In genomic region chr10:60003213-60003752, GRCm38 (mm10) we compare ENCODE assay signal across 7 mouse cellular contexts. TPM values are rescaled to one million over a fixed set of nuclear protein-coding genes. Genes with fewer than 3 reads are reported as not detected.
A peak's percentile ranks its signal among the peaks of the same experiment; 100 is the strongest.
DNase-seq lines count a peak whose midpoint lies in the region; ATAC-seq and TF ChIP-seq lines count a peak whose summit lies in the region.

No protein-coding gene starts in this region.

- no peak for DNase-seq in CH12.LX (ENCODE audit: extremely low read depth)
- no peak for DNase-seq in liver, embryonic 14.5 days (ENCODE audit: low read depth in 3 of 3, low spot score in 3 of 3)
- DNase-seq in right cerebral cortex, postnatal 14 days = no peak
- no peak for DNase-seq in right cerebral cortex, adult 2 months (ENCODE audit: low spot score in 2 of 2)
- no peak for DNase-seq in cerebellum, adult 9-11 months

- peak overlapping the region; percentile 72 for H3K4me2 ChIP-seq in CH12.LX (ENCODE audit: insufficient read depth, low read depth, poor library complexity, severe bottlenecking)
- peak overlapping the region; percentile 73 for H3K4me2 ChIP-seq in forebrain, embryonic 12.5 days
- H3K4me2 ChIP-seq in liver, embryonic 14.5 days (ENCODE audit: low read depth) = peak overlapping the region; percentile 82

- no peak for TF ChIP-seq CTCF in C2C12 (IDR thresholded peaks at IDR 0.05; ENCODE audit: control insufficient read depth, insufficient read depth, insufficient read length)
- no peak for TF ChIP-seq CTCF in CH12.LX (conservative IDR thresholded peaks at IDR 0.05 in 1 of 2, IDR thresholded peaks at IDR 0.05 in 1 of 2; ENCODE audit: low read depth in 2 of 2, low read length in 2 of 2)
- peak; percentile 42 for TF ChIP-seq CTCF in liver, embryonic 14.5 days (IDR thresholded peaks at IDR 0.05; ENCODE audit: low read depth)

- peaks cover 17% of the 10 kb centered on the region for H3K79me3 ChIP-seq in C2C12 (ENCODE audit: low read depth)

- no peaks in the 10 kb centered on the region for H3K27me3 ChIP-seq in C2C12 (ENCODE audit: control insufficient read depth, insufficient read depth, insufficient read length)
- no peaks in the 10 kb centered on the region for H3K27me3 ChIP-seq in CH12.LX (replicated peaks)
- no peaks in the 10 kb centered on the region for H3K27me3 ChIP-seq in forebrain, embryonic 12.5 days
- H3K27me3 ChIP-seq in liver, embryonic 14.5 days (ENCODE audit: control insufficient read depth, insufficient read depth, low read length) = no peaks in the 10 kb centered on the region

- H3K79me2 ChIP-seq in C2C12 (ENCODE audit: control insufficient read depth, insufficient read depth) (peaks cover 34% of the 10 kb centered on the region), CH12.LX (replicated peaks; ENCODE audit: control insufficient read depth, extremely low read depth, insufficient read depth, poor library complexity, severe bottlenecking) (peaks cover 24% of the 10 kb centered on the region)

- dilution Hi-C loops in CH12.LX (cut with MboI; ENCODE audit: extremely low pct_ligation_motif_present, extremely low pct_unique_long_range_greater_than_20kb, low sequenced_read_pairs) = no loop called here

- peak overlapping the region; percentile 90 for H3K9ac ChIP-seq in CH12.LX (ENCODE audit: insufficient read depth, low read depth)
- peak overlapping the region; percentile 68 for H3K9ac ChIP-seq in forebrain, embryonic 12.5 days
- peak overlapping the region; percentile 61 for H3K9ac ChIP-seq in liver, embryonic 14.5 days (replicated peaks)

- peaks cover 14 to 39% of the 10 kb centered on the region in 2 experiments; a peak in 3 of 4 replicates for H3K4me1 ChIP-seq in CH12.LX (ENCODE audit: control insufficient read depth in 1 of 2, insufficient read depth in 2 of 2)
- peaks cover 21% of the 10 kb centered on the region for H3K4me1 ChIP-seq in forebrain, embryonic 12.5 days
- H3K4me1 ChIP-seq in liver, embryonic 14.5 days (replicated peaks; ENCODE audit: control insufficient read depth in 2 of 2, insufficient read depth in 2 of 2, low read length in 1 of 2) = peaks cover 14 to 15% of the 10 kb centered on the region in 2 experiments

- in situ Hi-C loops in CH12.LX (cut with MboI; ENCODE audit: low pct_ligation_motif_present, low pct_unique_long_range_greater_than_20kb, low sequenced_read_pairs) = loop anchor here (10.0 kb wide), 1 partner anchor 232 kb away; no protein-coding TSS in a partner anchor

- H3K9me3 ChIP-seq in CH12.LX (replicated peaks; ENCODE audit: low read length) = no peaks in the 10 kb centered on the region
- H3K9me3 ChIP-seq in forebrain, embryonic 12.5 days = no peaks in the 10 kb centered on the region
- no peaks in the 10 kb centered on the region for H3K9me3 ChIP-seq in liver, embryonic 14.5 days (ENCODE audit: control insufficient read depth, low read length)

- no peak; the same call in 1 of the 2 replicates for TF ChIP-seq EP300 in CH12.LX (IDR thresholded peaks at IDR 0.05; ENCODE audit: low read length)
- no peak for TF ChIP-seq EP300 in liver, embryonic 14.5 days (IDR thresholded peaks at IDR 0.05; ENCODE audit: low read depth)

- ATAC-seq in forebrain, embryonic 12.5 days (ENCODE audit: low FRiP score) = no peak; the same call in 1 of the 2 replicates
- ATAC-seq in liver, embryonic 14.5 days (ENCODE audit: insufficient read depth) = 0 out of 2 replicates have a peak, but pooled peaks have one; percentile 0

- H3K4me3 ChIP-seq in C2C12 (ENCODE audit: insufficient read depth, poor library complexity, severe bottlenecking) (peak overlapping the region; percentile 79), CH12.LX (replicated peaks in 1 of 3; ENCODE audit: low read depth in 2 of 3, low read length in 2 of 3, poor library complexity in 1 of 3) (peak overlapping the region; percentile 54 to 82 (median 74))
- peak overlapping the region; percentile 61 for H3K4me3 ChIP-seq in forebrain, embryonic 12.5 days (replicated peaks)
- H3K4me3 ChIP-seq in liver, embryonic 14.5 days (ENCODE audit: insufficient read depth in 1 of 2, low read depth in 2 of 2, low read length in 2 of 2) = peak overlapping the region; percentile 67 to 90

- WGBS in forebrain, embryonic 12.5 days = under 1% methylated on average over 21 of the region's 21 CpGs
- 1% methylated on average over 21 of the region's 21 CpGs for WGBS in liver, embryonic 14.5 days (ENCODE audit: insufficient replicate concordance)

- peak; percentile 71 for TF ChIP-seq POLR2A in CH12.LX (IDR thresholded peaks at IDR 0.05; ENCODE audit: low read depth, low read length)

- H3K36me3 ChIP-seq in C2C12 (ENCODE audit: control insufficient read depth, insufficient read depth) (peaks cover 12% of the 10 kb centered on the region), CH12.LX (replicated peaks in 1 of 2; ENCODE audit: control insufficient read depth in 1 of 2, insufficient read depth in 1 of 2, low read length in 1 of 2) (peaks cover 11 to 31% of the 10 kb centered on the region in 2 experiments)
- H3K36me3 ChIP-seq in forebrain, embryonic 12.5 days (replicated peaks) = peaks cover 12% of the 10 kb centered on the region
- no peaks in the 10 kb centered on the region for H3K36me3 ChIP-seq in liver, embryonic 14.5 days (replicated peaks; ENCODE audit: control insufficient read depth, insufficient read depth, low read depth)

- H3ac ChIP-seq in C2C12 (ENCODE audit: control insufficient read depth, insufficient read length, low read depth) = peak overlapping the region; percentile 78

- no peak for TF ChIP-seq RAD21 in CH12.LX (IDR thresholded peaks at IDR 0.05; ENCODE audit: low read depth, low read length)

- peak overlapping the region; percentile 98 for H3K27ac ChIP-seq in CH12.LX (ENCODE audit: insufficient read depth, low read depth)
- peak overlapping the region; percentile 98 for H3K27ac ChIP-seq in forebrain, embryonic 12.5 days
- H3K27ac ChIP-seq in liver, embryonic 14.5 days = peak overlapping the region; percentile 90

TF ChIP-seq in C2C12, 6 proteins besides CTCF, POLR2A, EP300 and RAD21:
- TF ChIP-seq MAX (IDR thresholded peaks at IDR 0.05) = no peak
- no peak for TF ChIP-seq FOSL1 (IDR thresholded peaks at IDR 0.05; ENCODE audit: insufficient read depth, low read length, poor library complexity, severe bottlenecking)
- TF ChIP-seq MYOD1 (IDR thresholded peaks at IDR 0.05; ENCODE audit: control insufficient read depth, insufficient read length, low read depth) = no peak
- TF ChIP-seq USF1 (IDR thresholded peaks at IDR 0.05; ENCODE audit: low read depth) = no peak
- TF ChIP-seq CEBPB (IDR thresholded peaks at IDR 0.05; ENCODE audit: low read depth) = no peak
- no peak for TF ChIP-seq MYOG (IDR thresholded peaks at IDR 0.05; ENCODE audit: control insufficient read depth, extremely low read depth, insufficient read length)

TF ChIP-seq in CH12.LX, 34 proteins besides CTCF, POLR2A, EP300 and RAD21:
- TF ChIP-seq MEF2A (IDR thresholded peaks at IDR 0.05; ENCODE audit: borderline replicate concordance, low read depth, low read length) (peak; percentile 22; the same call in 1 of the 2 replicates), TBP (conservative IDR thresholded peaks at IDR 0.05; ENCODE audit: low read depth, low read length) (peak; percentile 85), SIN3A (IDR thresholded peaks at IDR 0.05; ENCODE audit: low read length) (peak; percentile 86), BHLHE40 (IDR thresholded peaks at IDR 0.05; ENCODE audit: low read depth, low read length) (peak; percentile 37; the same call in 1 of the 2 replicates), ZMIZ1 (IDR thresholded peaks at IDR 0.05; ENCODE audit: low read depth, low read length) (peak; percentile 59; the same call in 1 of the 2 replicates), MAX (IDR thresholded peaks at IDR 0.05; ENCODE audit: low read length) (peak; percentile 69), NELFE (IDR thresholded peaks at IDR 0.05; ENCODE audit: low read depth, low read length) (peak; percentile 78), E2F4 (IDR thresholded peaks at IDR 0.05; ENCODE audit: insufficient replicate concordance, low read depth, low read length) (no peak), MXI1 (IDR thresholded peaks at IDR 0.05; ENCODE audit: low read depth, low read length) (peak; percentile 70), CHD1 (IDR thresholded peaks at IDR 0.05; ENCODE audit: low read depth, low read length) (peak; percentile 89), USF2 (conservative IDR thresholded peaks at IDR 0.05; ENCODE audit: low read depth, low read length) (no peak), SMC3 (IDR thresholded peaks at IDR 0.05; ENCODE audit: low read depth, low read length) (no peak), ZC3H11A (IDR thresholded peaks at IDR 0.05; ENCODE audit: low read depth, low read length) (no peak), MAZ (IDR thresholded peaks at IDR 0.05; ENCODE audit: low read depth, low read length) (peak; percentile 63; the same call in 1 of the 2 replicates), MYC (IDR thresholded peaks at IDR 0.05; ENCODE audit: low read depth, low read length) (0 out of 2 replicates have a peak, but pooled peaks have one; percentile 36)
TF ChIP-seq in CH12.LX: peak in this region for 11.

RNA-seq across cellular contexts. Expression of gene Anapc16, which starts 0.3 kb away (rescaled TPM):
- polyA plus RNA-seq in C2C12 (2012; fragmentation: generic; extraction: Trizol) (104 TPM), CH12.LX (2012; ENCODE audit: insufficient read length, low read depth) (43.9 and 50.8 TPM in 2 replicates)
- total RNA-seq in CH12.LX (2012; rRNA removed) (66.4 and 67.6 TPM in 2 replicates), CH12.LX (2014; rRNA removed) (64.9 and 65.3 TPM in 2 replicates)
- 100 and 106 TPM in 2 replicates for polyA plus RNA-seq in forebrain, embryonic 12.5 days (2016; fragmentation: Nextera tagmentation; extraction: Ambion mirVana)
- polyA plus RNA-seq in liver, embryonic 14.5 days (2012; rRNA removed) = 26.6 and 29.9 TPM in 2 replicates
- 38.9 and 39.7 TPM in 2 replicates for polyA plus RNA-seq in liver, embryonic 14.5 days (2014; fragmentation: Nextera tagmentation; extraction: Ambion mirVana)

RNA-seq across cellular contexts. Expression of gene Ascc1, which starts 0.7 kb away (rescaled TPM):
- 24.1 TPM for polyA plus RNA-seq in C2C12 (2012; fragmentation: generic; extraction: Trizol)
- total RNA-seq in CH12.LX (2012; rRNA removed) = 18.1 and 25.4 TPM in 2 replicates
- total RNA-seq in CH12.LX (2014; rRNA removed) = 20.1 and 21.0 TPM in 2 replicates
- 25.5 and 30.7 TPM in 2 replicates for polyA plus RNA-seq in CH12.LX (2012; ENCODE audit: insufficient read length, low read depth)
- polyA plus RNA-seq in forebrain, embryonic 12.5 days (2016; fragmentation: Nextera tagmentation; extraction: Ambion mirVana) = 38.5 and 38.6 TPM in 2 replicates
- 6.7 and 10.7 TPM in 2 replicates for polyA plus RNA-seq in liver, embryonic 14.5 days (2012; rRNA removed)
- 15.7 and 16.8 TPM in 2 replicates for polyA plus RNA-seq in liver, embryonic 14.5 days (2014; fragmentation: Nextera tagmentation; extraction: Ambion mirVana)

RNA-seq across cellular contexts. Expression of gene Ddit4, which starts 51.6 kb away (rescaled TPM):
- 62.7 TPM for polyA plus RNA-seq in C2C12 (2012; fragmentation: generic; extraction: Trizol)
- total RNA-seq in CH12.LX (2012; rRNA removed) = 45.7 and 136 TPM in 2 replicates
- total RNA-seq in CH12.LX (2014; rRNA removed) = 37.5 and 50.6 TPM in 2 replicates
- polyA plus RNA-seq in CH12.LX (2012; ENCODE audit: insufficient read length, low read depth) = 38.9 and 39.5 TPM in 2 replicates
- polyA plus RNA-seq in forebrain, embryonic 12.5 days (2016; fragmentation: Nextera tagmentation; extraction: Ambion mirVana) = 58.9 and 61.6 TPM in 2 replicates
- polyA plus RNA-seq in liver, embryonic 14.5 days (2012; rRNA removed) = 2.5 and 3.3 TPM in 2 replicates
- polyA plus RNA-seq in liver, embryonic 14.5 days (2014; fragmentation: Nextera tagmentation; extraction: Ambion mirVana) = 0.20 and 0.39 TPM in 2 replicates
